Mouse (Mus musculus): ENCODE measurements around the gene Rufy3.

DNA sequence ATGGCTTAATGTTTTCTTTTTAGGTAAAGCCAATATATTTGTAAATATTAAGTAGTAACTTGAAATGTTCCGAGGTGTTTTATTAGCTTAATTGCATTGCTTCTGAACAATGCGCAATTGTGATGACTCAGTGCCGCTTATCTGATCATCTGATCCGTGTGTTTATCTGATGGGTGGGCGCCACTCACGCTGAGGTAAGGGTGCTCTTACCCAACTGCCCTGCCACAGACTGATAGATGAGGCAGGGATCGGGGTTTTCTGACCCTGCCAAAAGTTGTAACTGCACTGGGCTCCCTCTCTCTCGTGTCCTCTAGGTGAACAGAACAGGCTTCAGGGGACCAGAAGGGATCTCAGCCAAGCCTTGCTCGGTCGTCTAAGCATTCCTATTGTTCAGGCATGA lies 15.8 kb downstream of the Rufy3 start:
- TF ChIP-seq POLR2A (IDR thresholded peaks at IDR 0.05; ENCODE audit: insufficient read length, low read depth) (no peak), CEBPB (IDR thresholded peaks at IDR 0.05; ENCODE audit: insufficient read depth, poor library complexity, severe bottlenecking) (no peak), TCF3 (IDR thresholded peaks at IDR 0.05; ENCODE audit: insufficient read length, low read depth) (no peak), E2F4 (IDR thresholded peaks at IDR 0.05; ENCODE audit: insufficient read depth) (no peak), REST (IDR thresholded peaks at IDR 0.05; ENCODE audit: insufficient read depth, insufficient read length) (no peak), TCF12 (IDR thresholded peaks at IDR 0.05; ENCODE audit: insufficient read depth, poor library complexity, severe bottlenecking) (no peak), MAX (IDR thresholded peaks at IDR 0.05; ENCODE audit: low read depth) (no peak), USF1 (IDR thresholded peaks at IDR 0.05; ENCODE audit: low read depth) (no peak), MYOG (IDR thresholded peaks at IDR 0.05; ENCODE audit: control insufficient read depth in 1 of 3, insufficient read depth in 1 of 3, insufficient read length in 2 of 3, low read depth in 2 of 3) (no peak)

Data from myocyte (in vitro differentiated cells).